Mouse (Mus musculus): ENCODE measurements around the gene Mrpl55.
"Not testable (repeated sequence)": the region's sequence is repeated elsewhere in the genome, so short reads cannot be mapped to it uniquely, and the experiment has no call there.

Gene Mrpl55

DNA sequence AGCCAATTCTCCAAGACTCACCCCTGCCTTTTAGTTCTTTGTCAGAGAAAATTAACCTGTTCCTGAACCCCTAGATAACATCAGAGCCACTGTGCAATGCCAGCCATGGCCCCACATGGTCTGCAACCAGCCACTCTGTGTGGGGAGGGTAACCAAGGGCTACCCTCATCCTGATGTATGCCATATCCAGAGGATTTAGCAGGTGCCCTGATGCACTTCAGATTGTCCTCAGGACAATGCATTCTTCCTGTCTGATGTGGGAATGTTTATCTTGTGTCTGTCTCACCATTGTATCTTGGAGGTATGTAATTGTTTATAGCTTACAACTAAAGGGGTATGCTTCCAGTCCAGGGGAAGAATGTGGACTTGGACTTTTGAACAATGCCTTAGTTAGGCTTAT, 6.1 kb upstream of the Mrpl55 start:
- peak; percentile 52 to 74 for DNase-seq

DNA sequence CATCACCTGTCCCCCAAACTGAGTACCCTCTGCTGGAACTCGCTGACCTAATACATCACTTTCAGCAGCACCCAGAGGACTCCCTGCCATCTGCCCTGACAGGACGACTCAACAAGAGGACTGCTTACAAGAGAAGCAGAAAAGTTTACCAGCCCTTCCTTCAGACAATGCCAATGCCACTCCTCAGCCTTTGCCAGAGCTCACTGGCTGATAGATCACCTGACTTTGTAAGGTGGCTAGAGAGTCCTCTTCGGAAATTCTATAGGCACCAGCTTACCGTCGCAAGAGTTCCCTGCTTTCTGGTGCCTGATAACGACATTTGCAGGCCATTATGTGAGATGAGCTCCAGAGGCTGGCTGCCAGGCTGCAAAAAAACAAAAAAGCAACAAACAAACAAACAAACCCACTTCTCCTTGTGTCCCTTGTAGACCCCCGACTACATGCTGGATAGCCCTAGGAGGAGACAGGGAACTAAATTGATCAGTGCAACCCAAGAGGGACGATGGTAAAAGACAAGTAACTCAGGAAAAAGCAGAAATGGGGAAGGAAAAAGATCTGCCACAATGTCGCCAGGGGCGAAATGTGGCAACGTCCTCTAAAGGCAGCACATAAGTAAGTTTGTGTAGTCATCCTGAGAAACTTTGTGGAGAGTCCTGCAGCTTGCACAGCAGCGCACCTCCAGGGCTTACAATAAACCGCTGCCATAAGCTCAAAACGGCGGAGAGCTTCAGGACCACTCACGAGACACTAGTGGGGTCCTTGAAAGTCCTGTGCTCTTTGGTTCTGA, 877 bp upstream of the Mrpl55 start:
- peak in 1 of 2 experiments; percentile 30 for DNase-seq

DNA sequence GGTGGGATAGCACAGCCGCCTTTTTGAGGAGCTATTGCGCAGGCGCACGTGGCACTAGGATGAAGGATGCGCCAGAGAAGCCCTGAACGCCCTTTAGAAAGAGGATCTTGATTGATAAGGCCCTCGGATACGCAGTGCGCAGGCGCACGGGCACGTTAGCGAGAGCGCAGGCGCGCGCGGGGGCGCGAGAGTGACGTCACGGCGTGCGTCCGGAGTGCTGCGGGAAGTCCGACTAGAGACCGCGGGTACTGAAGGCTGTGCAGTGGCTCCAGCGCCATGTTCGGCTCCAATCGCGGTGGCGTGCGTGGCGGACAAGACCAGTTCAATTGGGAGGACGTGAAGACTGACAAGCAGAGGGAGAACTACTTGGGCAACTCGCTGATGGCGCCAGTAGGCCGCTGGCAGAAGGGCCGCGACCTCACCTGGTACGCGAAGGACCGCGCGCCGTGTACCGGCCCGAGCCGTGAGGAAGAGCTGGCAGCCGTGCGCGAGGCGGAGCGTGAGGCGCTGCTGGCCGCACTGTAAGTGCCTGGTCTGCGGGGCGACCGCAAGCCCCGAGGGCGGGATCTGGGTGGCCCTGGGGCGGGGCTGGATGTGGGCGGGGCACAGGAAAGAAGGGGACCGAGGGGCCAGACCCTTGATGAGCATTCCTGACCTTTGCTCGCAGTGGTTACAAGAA, 6.0 kb downstream of the Mrpl55 start, which contains the start of gene 2310033P09Rik:
Gene 2310033P09Rik, plus strand, starts transcription at position 169 of the 679 bp plus-strand sequence.
- DNase-seq, result peak; percentile 95 to 96

DNA sequence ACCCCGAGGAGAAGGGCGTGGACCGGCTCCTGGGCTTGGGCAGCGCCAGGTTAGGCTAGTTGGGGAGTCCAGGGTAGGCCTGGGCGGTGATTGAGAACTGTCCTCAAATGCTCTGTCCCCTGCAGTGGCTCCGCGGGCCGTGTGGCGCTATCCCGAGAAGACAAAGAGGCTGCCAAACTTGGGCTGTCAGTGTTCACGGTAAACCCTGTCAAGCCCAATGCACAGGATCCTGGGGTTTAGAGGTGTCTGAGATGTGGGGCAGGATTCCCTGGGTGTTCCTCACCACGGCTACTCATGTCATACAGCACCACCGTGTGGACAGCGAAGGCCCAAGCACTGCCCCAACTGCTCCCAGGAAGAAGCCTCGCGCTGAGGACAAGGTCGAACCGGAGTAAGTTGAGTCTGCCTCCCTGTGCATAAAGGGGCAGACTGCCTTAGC, 6.7 kb downstream of the Mrpl55 start:
- peak; percentile 82 to 85 for DNase-seq

DNA sequence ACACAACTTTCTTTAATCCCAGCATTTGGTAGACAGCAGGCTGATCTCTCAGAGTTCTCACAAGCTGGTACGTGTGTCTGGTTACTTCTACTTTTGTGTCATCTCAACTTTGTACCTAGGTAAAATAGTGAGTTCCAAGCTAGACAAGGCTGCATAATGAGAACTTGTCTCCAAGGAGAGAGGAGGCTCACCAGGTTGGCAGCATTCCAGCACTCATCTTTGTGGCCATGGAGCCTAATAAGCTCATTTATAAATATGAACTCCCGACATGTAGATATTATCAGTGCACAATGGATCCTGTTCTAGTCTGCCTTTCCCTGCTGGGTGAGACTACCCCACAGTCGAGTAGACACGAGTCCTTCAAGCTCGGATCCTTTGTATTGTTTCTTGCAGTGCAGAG, 7.3 kb downstream of the Mrpl55 start:
- no peak for DNase-seq

DNA sequence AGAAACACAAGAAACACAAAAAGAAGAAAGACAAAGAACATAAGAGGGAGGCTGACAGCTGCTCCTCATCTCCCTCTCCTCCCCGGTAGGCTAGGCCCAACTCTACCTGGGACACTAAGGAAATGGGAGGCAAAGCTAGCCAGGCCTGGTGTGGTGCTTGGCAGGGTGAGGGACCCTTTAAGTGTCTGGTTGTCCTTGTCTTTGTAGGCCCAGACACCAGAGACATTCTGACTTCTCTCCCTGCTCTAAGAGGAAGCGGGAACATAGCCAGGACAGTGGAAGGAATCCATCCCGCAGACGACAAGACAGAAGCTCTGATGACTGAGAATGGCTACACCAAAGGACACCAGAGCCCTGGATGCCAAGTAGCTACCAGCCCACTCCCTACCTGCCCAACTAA, 7.7 kb downstream of the Mrpl55 start:
- no peak for DNase-seq

DNA sequence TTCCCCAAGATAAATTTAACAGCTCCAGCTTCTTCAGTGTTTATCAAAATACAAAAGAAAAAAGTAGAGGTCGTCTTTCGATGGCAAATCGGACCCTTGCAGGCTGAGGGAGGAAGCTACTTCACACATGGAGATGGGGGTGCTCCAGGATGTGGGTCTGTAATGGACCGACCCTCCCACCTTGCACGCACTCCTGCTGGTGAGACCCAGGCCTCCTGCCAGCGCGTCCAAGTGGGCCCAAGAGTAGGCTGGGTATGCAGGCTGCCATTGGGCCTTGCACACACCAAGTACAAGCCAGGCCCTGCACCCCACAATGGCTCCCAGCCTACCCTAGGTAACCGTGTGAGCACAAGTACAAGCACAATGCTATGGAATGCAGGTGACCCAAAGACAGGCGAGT, 9.3 kb downstream of the Mrpl55 start:
- not testable (repeated sequence) for DNase-seq

DNA sequence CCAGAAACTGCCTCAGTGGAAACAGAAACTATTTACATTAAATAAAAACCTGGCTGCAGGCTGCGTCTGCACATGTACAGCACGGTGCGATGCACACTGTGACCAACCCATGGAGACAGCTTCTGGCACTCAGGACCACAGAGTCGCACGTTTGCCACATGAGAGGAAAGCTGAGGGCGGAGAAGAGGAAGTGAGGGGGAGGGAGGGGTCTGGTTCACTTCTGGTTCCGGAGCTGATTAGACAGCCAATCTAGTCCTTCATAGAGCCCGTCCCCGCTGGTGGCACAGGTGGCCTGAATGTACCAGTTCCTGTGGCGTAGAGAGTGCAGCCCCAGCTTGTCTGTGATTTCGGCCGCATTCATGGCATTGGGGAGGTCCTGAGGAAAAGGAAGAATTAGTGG, 10.0 kb downstream of the Mrpl55 start:
- peak; percentile 37 to 39 for DNase-seq

DNA sequence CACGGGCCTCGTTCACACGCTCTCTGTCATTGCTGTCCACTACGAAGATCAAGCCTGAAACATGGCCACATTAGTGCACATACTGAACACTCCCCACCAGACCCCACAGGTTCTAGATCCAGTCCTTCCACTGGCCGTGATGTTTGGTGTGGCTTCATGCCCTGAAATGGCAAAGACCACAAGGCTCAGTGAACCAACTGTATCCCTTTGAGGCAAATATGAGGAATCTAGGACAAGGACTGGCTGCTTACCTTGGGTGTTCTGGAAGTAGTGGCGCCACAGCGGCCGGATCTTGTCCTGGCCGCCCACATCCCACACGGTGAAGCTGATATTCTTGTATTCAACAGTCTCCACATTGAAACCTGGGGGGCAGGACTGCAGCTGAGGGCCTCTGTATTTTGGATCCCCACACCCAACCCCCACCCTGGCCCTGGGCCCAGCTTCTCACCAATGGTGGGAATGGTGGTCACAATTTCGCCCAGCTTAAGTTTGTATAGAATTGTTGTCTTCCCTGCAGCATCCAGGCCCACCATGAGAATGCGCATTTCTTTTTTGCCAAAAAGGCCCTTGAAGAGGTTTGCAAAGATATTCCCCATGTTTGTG, 10.7 kb downstream of the Mrpl55 start:
- DNase-seq, result no peak

DNA sequence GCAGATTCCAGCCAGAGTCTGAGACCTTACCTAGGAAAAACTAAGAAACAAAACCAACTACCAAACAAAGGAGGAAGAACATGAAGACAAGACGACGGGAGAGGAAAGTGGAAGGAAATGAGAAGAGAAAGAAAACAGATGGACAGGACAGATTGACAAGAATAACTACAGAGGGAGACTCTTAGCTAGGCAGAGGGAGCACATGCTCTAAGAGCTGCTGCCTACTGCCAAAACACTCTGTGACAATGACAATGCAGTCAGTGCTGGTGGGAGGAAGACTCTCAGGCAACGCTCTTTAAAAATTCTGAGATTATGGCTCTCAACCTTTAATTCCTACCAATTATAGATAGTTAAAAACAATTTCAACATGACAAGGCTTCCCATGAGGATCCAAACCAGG, 14.7 kb downstream of the Mrpl55 start:
- DNase-seq, result no peak

DNA sequence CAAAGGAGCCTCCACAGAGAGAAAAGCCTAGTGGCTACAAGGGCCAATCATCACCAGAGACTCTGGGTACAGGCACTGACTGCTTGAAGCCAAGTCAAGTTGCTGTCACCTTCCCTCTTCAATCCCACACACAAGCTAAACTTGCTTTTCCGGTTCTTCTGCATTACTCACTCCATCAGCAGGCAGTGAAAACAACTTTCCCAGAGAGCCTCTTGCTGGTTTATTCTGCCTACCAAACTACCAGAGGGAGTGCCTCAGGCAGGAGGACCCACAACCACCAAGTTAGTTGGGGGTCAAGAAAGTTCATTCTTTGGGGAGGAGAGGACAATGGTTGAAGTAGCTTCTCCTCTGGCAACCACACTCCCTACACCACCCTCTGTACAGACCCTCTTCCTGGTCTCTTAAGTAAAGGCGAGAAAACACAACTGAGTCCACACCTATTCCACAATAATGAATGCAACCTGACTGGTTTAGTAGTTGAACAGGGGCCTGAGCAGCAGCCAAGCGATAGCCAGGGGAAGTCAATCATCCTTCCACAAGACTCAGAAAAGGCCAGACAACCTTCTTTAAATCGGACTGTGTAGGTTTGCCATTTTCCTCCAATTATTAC, 16.2 kb downstream of the Mrpl55 start:
- DNase-seq, result peak; percentile 27 to 51

DNA sequence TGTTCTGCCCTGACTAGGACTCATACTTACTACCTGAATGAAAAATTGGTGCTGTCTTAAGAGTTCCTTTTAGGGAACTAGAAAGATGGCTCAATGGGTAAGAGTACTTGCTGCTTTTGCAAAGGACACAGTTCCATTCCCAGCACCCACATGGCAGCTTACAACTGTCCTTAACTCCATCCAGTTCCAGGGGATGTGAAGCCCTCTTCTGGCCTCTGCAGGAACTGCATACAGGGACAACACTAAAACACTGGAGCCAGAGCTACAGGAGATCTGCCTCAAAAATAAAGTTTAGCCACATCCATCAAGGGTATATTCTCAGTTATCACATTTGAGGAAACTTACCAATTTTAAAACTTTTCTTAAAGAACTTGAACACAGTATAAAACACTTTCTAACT, 16.8 kb downstream of the Mrpl55 start:
- peak in 1 of 2 experiments; percentile 59 for DNase-seq

DNA sequence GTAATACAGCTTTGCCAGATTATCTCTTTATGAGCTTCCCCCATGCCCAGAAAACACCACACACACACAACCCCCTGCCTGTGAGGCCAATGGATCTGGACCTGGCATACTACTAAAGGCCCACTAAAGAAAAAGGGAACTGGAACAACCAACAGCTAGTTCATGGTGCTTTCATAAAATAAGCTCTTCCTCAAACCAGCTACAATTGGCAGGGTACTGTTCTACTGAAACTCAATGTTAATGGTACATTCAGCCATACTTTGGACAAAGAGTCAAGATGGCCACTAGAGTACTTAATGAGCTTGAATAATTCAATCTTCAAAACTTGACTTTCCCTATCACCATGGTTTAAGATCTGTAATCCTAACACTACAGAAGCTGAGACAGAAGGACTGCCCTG, 19.3 kb downstream of the Mrpl55 start:
- no peak for DNase-seq

DNA sequence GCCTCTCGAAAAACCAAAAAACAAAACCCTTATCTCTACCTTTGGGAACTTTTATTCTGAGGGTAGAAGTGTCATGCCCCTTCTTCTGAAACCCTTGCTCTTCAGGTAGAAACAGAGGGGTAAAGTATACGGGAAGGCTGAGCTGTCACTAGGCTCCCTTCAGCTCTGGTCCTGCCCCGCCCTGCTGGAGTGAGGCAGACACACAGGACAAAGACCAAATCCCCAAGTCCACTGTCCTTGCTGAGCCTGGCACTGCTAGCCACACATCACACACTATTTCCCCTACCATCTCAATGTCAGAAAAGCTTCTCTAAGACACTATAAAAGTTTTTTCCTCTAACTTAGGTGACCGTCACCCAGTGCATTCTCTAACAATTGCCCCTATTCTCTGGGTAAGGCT, 20.0 kb downstream of the Mrpl55 start:
- no peak for DNase-seq

DNA sequence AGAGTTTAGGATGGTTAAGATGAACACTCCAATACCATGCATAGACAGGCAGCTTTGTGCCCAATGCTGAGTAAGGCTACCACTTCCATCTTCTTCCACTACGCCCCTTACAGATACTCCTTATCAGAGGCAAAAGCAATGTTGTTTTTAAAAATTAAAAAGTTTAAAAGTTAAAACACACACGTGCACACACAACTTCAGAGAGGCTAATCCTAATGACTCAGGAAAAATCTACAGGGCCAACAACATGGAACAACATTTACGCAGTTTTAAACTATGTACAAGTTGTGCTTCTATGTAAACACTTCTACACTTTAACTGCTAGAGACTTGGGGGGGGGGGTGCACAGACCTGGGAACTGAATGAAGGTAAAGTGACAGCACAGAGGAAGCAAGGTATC, 21.7 kb downstream of the Mrpl55 start:
- no peak for DNase-seq

DNA sequence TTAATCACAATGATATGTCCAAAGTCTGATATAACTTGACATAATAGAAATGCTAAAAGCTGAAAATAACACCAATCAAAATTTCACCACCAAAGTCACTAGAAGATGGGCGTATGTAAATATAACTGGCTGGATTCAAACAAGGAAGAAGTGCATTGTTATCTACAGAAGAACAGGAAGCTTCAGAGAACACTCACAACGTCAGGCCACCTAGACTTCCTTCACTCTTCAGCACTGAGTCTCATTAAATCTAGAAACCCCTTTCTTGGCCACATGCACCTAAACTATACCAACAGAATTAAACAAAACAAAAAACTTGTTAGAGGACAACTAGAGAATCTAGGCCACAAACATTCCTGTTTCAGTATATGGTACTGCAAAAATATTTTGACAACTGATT, 22.2 kb downstream of the Mrpl55 start:
- no peak for DNase-seq

DNA sequence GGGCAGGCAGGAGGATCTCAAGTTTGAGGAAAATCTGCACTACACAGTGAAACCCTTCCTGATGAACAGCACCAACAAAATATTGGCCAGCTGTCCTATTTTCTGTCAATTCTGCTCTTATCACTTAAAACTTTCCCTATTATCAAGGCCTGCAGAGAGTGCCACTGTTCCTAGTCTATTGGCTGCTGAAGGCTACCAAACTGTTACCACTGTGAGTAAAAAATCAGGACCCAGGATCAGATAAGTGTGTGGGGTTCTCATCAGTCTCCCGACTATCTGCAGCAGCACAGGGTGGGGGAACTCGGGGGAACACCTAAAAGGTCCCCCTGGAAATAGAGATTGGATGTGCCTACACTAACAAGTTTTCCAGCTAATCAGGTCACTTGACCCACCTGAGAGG, 22.9 kb downstream of the Mrpl55 start:
- no peak for DNase-seq

DNA sequence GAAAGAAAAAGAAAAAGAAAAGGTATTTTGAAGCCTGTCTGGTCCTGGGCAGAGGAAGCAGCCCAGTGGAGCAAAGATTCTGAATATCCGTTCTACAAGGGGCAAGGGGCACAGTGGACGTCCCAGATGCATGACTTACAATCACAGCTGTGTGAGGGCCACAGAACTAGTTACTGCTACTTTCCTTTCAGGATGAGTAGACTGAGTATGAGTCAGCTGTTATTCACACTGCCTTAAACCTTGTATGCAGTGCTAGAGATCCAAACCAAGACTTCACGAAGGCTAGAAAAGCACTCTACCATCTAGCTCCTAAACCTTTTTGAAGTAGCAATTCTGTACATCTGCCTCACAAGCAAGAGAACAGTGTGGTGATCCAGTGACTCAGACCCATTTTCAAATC, 24.0 kb downstream of the Mrpl55 start:
- no peak for DNase-seq

DNA sequence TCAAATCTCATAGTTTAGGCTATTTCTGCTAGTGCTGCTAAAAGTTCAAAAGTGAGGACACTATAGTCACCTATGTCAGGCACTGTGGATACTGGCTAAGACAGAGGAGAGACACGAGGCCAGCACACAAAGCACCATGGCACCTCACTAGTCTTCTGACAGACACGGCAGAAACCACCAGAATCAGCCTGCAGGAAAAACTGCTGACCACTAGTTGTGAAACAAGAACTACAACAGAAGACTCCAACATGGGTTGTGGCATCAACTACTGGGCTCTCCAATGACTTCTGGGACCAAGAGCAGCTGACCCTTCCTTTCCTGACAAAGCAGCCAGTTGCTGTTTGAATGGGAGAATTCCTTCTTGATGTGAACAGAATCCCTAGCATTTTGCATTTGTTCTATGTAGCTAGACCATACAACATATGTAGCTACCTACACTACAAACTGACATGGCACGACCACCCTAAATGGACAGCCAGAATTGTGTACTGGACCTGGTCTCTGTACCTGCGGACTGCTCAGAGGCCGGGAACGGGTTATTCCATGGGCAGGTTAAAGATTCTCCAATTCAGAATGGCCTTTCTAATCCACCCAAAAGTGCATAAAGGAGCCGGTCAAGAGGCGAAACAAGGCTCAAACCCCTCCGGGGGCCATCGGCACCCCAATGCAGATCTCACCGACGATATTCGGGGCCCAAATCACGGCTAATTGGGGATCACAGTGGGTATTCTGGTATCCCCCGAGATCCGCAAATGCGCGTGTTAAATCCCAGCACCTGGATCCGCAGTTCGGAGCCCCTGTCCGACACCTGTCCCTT, 24.7 kb downstream of the Mrpl55 start:
- DNase-seq, result peak in 1 of 2 experiments; percentile 40

DNA sequence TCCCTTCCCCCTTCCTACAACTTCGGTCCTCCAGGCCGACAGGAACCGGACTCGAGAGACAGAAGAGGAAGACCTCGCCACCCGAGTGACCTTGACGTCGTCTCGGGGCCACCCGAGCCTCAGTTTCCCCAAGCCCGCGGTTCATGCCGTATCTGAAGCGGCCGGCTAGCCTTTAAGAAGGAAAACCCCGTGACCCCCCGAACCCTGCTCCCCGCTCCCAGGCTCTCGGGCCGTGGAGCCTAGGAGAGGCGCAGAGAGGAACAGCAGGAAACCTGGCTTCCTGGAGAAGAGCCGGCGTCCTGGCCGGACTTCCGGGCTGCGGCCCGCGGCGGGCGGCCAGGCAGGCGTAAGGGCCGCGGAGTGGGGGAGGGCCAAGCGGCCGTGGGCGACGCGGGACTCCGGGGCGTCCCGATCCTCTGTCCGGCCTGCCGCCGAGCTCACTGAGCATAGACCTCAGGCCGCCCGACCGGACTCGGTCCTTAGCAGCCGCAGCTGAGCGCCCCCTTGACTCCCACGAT, 25.4 kb downstream of the Mrpl55 start:
- DNase-seq, result no peak

DNA sequence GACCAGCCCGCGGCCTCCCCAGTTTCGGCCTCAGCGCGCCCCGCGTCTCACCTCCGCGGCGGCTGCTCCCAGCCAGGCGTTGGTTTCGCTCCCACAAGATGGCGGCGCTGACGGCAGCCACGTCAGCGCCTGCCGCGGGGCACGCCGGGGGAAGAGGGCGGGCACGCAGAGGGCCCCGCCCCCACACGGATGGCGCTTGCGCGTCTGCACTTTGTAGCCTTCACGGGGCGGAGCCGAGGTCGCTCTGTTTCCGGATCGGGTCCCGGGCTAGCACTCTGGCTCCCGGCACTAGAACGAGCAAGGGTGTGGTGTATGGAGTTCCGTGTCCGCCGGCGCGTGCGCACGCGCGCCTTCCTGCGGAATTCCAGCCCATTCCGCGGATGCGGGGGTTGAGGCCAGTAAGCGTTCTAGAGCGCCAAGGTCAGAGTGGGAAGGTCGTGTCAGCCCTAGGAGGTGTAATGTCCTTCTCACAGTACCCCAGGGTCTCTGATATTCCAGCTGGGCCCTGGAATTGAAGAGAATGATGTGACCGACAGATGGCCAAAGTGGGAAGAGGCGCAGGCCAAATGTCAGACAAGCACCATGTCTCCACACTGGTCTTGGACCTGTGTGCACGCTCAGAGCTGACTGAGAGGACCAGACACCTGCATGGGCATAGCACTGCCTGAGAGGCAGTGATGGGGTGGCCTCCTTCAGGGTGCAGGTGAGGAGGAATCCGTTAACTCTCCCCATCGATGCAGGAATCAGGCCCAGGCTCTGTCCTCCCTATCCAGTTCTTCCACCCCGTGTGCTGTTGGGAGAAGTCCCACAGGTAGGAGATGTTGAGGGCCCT, 26.1 kb downstream of the Mrpl55 start, which contains the start of gene Arf1:
Gene Arf1, minus strand, starts transcription at position 149 of the 832 bp plus-strand sequence.
- peak; percentile 97 to 98 for DNase-seq
